Mouse (Mus musculus) MEL-GATA-1-ER (cell line): ENCODE data around the gene Ccl11.

ENCODE experiments used
- DNase-seq: peaks from one replicate; pipeline ENCODE4 v3.0.0-alpha.2; 2012; ENCODE audit warnings: low read depth; ENCODE audit errors: extremely low read depth

Ccl11 gene

DNA sequence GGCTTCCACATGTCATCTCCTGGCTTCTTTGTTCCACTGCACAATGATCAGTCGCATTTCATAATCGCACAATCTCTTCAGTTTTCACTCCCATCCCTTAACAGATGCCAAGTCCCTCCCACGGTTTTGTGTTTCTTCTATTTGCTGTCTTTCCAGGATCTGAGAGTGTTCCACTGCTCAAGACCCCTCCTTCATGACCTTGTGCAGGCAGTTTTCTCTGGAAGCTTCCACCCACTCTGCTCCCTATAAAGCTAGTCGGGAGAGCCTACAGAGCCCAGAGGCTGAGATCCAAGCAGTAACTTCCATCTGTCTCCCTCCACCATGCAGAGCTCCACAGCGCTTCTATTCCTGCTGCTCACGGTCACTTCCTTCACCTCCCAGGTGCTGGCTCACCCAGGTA is at the start of gene Ccl11:
TSS of gene Ccl11 (plus strand) at position 178 of the 400 bp plus-strand sequence.
- no peak for DNase-seq

DNA sequence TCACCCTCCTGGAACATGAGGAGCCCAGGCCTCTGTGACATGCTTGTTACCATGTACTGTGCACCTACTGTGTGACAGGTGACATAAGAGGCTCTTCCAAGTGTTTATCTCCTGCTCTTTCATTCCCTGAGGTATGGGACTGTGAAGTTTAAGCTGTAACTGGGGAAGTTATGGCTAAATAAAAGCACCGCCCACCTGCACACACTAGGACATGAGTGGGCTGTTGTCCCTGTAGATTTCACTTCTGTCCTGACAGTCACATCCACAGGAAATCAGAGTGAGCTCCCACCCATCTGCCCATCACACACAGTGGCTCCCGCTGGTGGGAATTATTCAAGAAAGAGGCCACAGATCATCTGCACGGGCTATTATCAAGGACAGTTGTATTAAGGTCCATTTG is 47.5 kb upstream of the Ccl11 start:
- no peak for DNase-seq

DNA sequence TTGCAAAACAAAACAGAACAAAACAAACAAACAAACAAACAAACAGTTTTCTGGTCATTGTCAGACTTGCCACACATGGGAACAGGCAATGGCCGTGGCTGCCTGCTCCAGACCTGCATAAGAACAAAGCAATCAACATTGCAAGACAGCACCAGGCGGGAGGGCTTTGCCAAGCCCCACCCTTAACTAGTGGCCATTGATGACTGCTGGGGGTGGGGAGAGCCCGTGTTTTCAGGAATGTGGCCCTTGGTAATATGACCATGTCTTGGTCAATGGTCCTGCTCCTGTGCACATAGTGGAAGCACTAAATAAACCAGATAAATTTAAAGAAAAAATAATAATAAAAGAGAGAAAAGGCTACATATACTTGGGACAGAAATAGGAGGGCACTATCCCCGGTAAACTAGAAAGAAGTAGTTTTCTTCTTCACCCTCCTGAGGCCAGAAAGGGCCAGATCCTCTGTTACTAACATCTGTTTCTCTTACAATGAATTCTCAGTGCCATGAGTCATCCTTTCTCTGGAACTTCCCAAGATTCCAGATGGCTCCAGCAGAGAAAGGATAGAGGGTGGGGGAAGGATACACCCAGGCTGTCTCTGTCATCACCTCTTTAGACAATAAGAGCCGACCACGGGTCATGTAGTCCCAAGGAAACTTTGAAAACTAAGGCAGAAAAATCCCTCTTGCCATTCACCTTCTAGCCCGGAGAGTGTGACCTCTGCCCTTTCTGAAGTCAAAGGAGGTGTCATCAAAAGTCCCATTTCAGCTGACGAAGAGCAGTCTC is 46.0 kb upstream of the Ccl11 start:
- DNase-seq = no peak

DNA sequence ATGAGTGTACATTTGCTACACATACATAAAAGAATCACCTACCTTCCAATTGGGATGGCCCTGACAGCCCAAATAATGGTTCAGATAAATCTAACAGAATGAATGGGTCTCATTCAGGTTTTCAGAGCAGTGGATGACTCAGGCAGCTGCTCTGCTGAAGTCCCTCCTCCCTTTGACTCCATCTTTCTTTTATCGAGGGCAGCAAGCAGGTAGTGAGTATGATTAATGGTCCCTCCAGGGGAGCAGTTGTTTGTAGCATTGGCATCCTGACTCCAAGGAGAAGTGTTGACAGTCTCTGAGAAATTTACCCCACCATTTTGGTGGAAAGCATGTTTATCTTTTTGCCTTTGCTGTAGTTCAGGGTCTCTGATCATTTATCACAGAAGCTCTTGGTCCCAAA is 43.9 kb upstream of the Ccl11 start:
- DNase-seq = no peak

DNA sequence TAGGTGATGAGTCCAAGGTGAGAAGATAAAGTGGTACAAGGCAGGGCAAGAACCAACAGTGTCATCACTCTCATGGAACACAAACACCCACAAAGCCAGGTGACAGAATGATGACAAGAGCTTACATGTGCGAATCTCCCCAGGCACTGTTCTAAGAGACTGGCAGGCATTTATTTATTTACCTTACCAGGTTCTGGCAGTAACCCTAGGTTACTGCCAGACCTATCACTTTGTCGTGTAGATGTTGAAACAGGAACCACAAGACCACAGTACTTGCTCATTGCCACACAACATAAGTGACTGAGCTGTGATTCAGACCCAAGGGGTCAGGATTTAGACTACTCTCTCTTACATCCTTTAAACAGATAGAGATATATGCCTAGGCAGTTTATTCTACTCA is 42.6 kb upstream of the Ccl11 start:
- DNase-seq = no peak

DNA sequence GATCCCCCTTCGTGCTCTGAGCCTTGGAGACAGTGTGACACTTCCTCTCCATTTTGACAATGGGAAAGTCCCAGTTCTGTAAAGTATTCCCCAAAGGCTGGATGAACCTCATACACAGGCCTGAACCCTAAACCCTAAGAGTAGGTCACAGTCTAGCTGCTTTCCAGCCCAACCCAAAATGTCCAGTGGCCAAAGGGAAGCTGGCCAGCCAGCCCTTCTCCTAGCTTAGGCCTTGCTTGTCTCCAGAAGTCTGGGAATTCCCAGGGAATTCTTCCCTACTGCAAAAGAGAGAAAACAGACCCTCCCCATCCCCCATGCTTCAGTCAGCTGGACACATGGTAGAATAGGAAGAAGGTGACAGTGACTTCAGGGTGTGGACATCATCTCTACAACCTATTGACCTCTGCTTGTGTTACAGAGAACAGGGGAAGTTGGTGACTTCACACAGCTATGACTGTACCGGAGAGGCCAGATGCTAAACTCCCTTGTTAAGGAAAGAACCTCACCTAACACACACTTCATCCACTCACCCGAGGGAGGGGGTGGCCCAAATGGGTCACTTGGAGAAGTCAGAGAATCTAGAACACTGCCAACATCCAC is 41.3 kb upstream of the Ccl11 start:
- no peak for DNase-seq

DNA sequence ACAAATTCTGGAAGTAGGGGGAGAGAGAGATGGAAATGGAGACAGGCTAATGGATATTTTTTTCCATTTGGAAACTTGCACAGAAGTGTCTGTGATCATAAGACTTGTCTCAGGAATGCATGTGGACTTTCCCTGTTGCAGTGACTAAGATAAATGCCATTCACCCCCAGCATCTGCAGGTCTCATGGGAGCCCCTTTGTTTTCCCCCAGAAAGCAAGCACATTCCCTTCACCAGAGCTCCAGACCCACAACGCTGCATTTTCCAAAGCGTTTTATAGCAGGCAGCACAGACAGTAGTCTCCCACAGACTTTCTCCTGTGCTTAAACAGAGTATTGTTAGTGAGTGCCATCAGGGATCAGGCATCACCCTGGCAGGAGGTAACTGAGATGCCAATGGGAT is 38.2 kb upstream of the Ccl11 start:
- DNase-seq = no peak

DNA sequence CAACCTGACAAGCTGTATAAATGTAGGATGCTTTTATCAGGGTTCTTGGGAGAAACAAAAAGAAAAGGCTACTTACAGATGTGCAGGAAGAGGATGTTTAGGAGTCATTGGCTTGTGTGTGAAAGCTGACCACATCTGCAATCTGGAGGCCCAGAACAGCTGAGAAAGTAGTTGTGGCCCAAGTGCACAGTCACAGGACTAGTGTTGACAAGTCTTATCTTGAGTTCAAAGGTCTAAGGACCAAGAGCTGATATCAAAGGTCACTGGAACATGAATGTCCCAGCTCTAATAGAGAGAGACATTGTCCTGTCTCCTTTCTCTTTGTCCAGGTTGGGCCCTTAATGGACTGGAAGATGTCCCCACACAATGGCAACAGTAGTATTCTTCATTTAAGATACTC is 37.8 kb upstream of the Ccl11 start:
- DNase-seq = no peak

DNA sequence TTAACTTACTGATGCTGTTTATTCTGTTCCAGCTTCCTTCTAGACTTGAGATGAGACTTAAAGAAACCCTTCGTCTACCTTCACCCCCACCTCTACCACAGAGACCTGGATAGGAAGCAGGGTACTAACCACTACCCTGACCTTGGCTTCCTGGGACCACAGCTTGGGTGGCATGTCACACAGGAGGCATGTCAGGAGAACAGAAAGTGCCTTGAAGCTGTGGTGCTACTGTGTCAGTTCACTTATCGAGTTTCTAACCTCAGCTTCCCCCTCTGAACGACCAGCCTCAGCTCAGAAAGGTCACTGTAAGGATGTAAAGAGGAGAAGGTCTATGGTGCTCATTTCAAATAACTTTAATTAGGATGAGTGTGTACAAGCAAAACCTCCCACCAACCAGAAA is 36.2 kb upstream of the Ccl11 start:
- no peak for DNase-seq

DNA sequence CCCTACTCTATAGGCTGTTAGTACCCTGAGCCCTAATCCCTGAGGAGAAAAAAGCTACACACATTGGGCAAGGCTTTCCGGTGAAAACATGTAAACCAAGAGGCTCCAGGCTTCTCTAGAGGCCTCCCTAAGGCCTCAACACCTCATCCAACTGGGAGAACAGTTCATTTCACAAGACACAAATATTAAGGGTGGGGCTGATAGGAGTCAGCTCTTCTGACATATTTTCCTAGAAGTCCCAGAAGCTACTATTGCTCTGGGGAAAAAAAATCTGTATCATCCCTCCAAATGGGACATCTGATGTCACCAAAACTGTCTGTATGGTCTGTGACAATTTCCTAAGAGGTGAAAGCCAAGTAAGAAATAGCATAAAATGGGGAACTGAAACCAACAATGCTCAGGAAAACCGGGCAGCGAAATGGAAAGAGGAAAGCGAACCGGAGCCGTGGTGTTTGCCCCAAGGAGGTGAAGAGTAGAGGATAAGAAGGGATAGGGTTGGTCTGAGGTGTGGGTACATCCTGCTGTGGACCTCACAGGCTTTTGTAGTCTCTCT is 35.0 kb upstream of the Ccl11 start:
- no peak for DNase-seq

DNA sequence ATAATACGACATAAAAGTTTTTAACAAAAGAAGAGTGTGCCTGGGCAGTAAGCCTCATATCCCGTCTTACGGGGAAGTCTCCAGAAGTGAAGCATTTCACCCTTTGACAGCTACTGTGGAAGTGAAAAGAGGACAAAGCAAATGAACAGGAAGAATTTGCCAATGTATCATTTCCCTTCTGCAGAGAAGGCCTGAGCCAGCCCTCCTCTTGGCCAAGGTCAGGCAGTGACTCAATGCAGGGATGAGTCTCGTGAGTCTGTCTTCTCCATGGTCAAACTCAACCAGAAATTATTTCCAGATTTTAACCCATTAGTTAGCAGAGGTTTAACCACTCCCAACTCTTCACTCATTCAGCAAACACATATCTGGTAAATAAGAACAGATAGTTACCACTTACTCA is 33.9 kb upstream of the Ccl11 start:
- DNase-seq = no peak

DNA sequence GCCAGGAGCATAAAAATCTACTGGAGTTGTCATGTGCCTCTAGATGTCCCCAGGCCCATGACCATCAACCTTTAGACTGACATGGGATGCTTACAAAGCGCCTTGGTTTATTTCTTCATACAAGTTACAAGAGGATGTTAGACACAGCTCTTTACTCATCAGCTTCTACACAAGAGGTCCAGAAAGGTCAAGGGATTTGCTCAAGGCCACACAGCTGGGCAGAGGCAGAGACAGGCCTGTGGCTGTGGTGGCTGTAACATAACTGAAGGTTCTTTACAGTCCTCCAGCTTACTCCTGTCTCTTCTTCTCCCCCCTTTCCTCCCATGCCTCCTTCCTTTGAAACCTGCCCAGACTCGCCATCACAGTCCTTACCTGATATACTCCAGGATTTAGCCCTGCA is 27.5 kb upstream of the Ccl11 start:
- DNase-seq = no peak

DNA sequence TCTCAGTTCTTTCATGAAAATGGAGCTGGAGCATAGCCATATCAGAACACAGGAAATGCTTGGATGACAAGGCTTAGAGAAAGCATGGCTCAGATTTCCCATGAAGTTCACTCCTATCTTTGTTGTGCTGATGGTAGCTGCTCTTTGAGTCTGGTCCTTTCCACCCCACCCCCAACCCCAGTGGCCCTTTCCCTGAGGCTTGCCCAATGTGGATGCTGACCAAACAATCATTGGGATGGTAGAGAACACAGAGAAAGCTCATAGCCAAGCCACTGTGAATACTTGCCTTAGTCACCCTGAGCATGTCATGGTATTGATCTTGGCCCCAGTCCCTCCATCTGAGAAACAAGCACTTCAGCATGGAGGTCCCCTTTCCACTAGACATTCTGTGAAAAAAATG is 25.5 kb upstream of the Ccl11 start:
- no peak for DNase-seq

DNA sequence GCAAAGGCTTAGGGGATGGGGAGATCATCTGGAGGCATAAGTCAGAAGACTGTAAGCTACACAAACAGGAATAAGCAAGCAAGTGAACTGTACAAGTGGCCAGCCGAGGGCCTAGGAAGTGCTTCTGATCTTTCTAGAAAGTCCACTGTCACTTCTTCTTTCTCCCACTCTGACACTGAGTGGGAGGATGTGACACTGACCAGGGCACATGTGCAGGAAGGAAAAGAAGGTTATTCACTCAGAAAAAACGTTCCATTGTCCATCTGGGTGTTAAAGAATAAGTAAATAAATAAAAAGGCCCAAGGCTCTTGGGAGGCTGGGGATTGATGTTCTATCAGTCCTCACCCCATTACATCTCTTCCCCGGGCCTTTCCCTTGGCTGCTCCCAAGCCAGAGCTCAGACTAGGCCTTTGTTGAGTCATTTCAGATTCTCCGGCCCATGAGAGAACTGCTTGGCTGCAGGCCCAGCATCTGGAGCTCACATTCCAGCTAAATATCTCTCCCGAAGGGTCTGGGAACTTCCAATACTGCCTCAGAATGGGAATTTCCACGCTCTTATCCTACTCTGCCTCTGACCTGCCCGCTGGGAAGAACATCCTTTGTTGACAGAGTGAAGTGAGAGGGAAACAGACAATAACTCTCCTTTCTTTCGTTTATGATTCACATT is 24.8 kb upstream of the Ccl11 start:
- no peak for DNase-seq

DNA sequence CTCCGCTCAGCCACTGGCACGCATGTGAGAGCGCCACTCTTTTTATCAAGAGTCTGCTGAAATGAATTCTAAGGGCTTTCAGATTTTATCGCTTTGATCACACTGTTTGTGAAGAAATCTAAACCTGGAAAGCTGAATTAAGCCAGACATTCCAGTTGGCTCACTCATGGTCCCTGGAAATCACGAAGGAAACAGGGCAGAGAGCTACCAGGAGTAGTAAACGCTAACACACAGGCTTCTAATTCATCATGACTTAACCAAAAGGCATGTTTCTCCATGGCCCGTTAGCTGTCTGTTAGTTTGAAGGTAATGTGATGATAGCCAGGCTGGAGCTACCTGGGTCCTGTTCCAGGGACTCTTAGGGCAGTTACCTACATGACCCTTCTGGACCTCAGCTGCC is 23.2 kb upstream of the Ccl11 start:
- no peak for DNase-seq

DNA sequence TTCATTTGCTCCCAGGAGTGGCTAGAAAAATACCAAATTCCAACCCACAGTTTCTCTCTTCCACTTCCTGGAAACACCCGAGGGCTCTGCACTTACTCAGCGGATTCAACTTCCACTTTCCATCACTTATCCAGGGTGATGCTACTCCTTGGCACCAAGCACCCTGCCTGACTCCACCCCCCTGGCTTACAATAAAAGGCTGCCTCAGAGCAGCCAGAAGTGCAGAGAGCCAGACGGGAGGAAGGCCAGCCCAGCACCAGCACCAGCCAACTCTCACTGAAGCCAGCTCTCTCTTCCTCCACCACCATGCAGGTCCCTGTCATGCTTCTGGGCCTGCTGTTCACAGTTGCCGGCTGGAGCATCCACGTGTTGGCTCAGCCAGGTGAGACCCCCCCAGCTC is 22.3 kb upstream of the Ccl11 start, which contains the start of gene Ccl2:
TSS of gene Ccl2 (plus strand) at position 216 of the 400 bp plus-strand sequence.
- DNase-seq = no peak

DNA sequence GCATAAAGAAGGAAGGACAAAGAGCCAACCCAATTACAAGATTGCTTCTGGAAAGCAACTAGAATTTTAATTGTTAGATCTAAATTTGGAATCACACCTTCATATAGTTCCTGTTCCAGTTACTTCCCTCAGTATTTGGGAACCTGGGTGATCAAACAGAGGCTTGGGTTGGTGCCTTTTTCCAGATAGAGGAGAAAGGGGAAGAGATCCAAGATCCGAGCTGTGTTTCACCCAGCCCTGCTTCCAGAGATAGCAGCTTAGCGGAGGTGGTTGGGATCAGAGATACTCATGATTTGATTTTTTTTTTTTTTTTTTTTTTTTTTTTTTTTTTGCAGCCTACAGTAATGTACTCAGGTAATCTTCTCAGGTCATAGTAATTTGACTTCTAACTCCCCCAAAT is 21.8 kb upstream of the Ccl11 start:
- DNase-seq = no peak

DNA sequence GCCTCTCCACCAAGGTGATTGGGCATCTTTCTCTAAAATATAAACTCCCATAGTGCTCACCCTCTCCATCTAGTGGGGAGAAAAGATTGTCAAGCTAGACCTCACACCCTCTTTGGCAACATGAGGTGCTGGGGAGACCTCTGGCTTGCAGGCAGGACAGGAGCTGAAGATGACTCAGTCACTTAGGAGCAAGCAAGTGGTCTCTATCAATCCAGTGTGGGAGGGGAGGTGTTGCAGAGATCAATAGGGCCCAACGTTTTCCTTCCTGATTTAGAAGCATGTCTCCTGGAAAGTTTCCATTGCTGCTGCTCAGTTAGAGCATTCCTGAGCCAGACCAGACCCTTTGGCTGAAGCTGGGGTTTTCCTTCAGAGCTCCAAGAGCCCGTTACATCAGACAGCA is 19.1 kb upstream of the Ccl11 start, which contains the start of gene Gm17268:
TSS of gene Gm17268 (minus strand) at position 28 of the 400 bp plus-strand sequence.
- no peak for DNase-seq

DNA sequence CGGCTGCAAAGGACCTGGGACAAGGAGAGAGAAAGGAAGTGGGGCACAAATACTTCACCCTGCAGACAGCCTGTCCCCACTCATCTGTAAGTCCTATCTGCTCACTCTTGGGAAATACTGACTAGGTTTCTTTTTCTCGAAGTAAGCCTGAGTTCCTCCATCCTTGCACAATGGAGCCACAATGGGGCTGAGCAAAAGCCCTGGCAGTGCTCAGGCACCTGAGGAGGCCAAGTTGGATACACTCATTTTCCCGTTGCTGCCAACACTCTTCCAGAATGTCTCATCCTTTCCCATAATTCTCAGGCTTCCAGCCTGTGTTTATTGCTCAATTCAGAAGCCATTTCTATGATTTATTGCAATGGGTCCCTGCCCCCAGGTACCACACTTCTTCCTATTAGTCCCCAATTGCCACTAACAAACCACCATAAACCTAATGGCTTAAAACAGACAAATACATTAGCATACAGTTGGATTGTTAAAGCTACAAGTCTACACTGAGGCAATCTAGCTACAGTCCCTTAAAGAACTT is 18.4 kb upstream of the Ccl11 start:
- no peak for DNase-seq

DNA sequence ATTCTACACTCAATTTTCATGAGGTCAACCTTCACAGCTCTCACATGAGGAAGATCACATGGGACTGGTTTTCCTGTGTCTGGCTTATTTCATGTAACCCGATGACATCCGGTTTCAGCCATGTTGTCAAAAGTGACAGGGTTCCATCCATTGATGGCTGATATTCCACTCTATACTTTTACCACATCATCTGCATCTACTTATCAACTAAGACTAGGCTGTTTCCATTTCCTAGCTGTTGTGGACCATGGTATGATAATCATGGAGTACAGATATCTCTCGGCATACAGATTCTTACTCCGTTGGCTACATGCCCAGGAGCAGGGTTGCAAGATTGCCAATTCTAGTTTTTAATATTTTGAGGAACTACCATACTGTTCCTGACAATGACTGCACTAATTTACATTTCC is 15.9 kb upstream of the Ccl11 start:
- no peak for DNase-seq

DNA sequence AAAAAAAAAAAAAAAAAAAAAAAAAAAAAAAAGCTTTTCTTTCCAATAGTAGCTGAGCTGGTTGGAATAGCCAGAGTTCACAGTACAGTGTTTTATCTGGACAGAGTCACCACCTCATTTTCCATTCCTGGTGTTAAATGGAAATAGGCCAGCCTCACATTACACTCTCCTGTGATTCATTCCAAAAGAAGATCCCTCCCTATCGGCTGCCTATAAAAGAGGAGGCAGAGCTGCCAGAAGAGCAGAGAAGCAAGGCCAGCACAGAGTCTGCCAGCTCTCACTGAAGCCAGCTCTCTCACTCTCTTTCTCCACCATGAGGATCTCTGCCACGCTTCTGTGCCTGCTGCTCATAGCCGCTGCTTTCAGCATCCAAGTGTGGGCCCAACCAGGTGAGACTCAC is 12.2 kb upstream of the Ccl11 start, which contains the start of gene Ccl7:
TSS of gene Ccl7 (plus strand) at position 242 of the 400 bp plus-strand sequence.
- no peak for DNase-seq
